12 mouse cellular contexts compared by ENCODE assay signal in the genomic region with DNA sequence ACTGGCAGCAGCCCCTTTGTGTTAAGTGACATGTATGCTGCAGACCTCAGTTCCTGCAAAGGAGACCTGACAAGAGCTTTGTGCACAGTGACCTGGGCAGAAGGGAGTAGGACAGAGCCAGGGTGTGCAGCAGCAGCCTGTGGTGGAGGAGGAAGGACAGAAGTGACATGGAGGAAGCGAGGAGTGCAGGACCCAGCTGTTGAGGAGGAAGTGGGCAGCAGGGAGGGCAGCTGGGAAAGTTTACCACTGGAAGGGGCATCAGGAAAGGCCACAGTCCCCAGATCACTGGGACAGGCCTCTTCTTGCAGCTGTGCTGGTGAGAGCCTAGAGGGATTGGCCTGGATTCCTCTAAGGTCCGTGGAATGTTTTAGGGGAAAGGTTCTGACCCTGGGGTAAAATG. TPM values are rescaled to one million over a fixed set of nuclear protein-coding genes. Genes with fewer than 3 reads are reported as not detected.
DNase-seq lines count a peak whose midpoint lies in the region; ATAC-seq and TF ChIP-seq lines count a peak whose summit lies in the region.
"Had no signal": no experiment of that assay in that cellular context is flagged by ENCODE, and none has a peak within 500 bp of the region (broad histone marks: within the 10 kb centered on the region; RNA-seq: fewer than 3 reads in every experiment).

No protein-coding gene starts in this region.

- peak overlapping the region; percentile 70 for H3K4me2 ChIP-seq in intestine, postnatal 0 days (replicated peaks; ENCODE audit: low read depth)
- peak overlapping the region; percentile 70 for H3K4me2 ChIP-seq in stomach, embryonic 14.5 days (replicated peaks; ENCODE audit: low read depth, low read length)

- ATAC-seq in megakaryocyte, adult 5-6 weeks (ENCODE audit: poor library complexity, severe bottlenecking): no peak
- ATAC-seq in intestine, postnatal 0 days: no peak
- no peak for ATAC-seq in stomach, embryonic 14.5 days (ENCODE audit: insufficient number of reproducible peaks, insufficient read depth, low FRiP score, low read depth)
- ATAC-seq in erythroid progenitor cell, adult 5-6 weeks (replicated peaks; ENCODE audit: low FRiP score, poor library complexity, severe bottlenecking): no peak

- no peak overlapping the region for H3K4me3 ChIP-seq in heart, embryonic 10.5 days
- peak overlapping the region; percentile 86 for H3K4me3 ChIP-seq in megakaryocyte, embryonic 14.5 days (replicated peaks)
- H3K4me3 ChIP-seq in intestine, postnatal 0 days (ENCODE audit: low read depth, low read length): no peak overlapping the region
- no peak overlapping the region for H3K4me3 ChIP-seq in stomach, embryonic 14.5 days (ENCODE audit: low read depth, low read length)
- H3K4me3 ChIP-seq: erythroblast, embryonic 14.5 days had no signal

- 63% methylated on average over 2 of the region's 2 CpGs for WGBS in heart, embryonic 10.5 days
- 60% methylated on average over 2 of the region's 2 CpGs for WGBS in intestine, postnatal 0 days
- 51% methylated on average over 2 of the region's 2 CpGs for WGBS in stomach, embryonic 14.5 days

- no peaks in the 10 kb centered on the region for H3K36me3 ChIP-seq in heart, embryonic 10.5 days
- H3K36me3 ChIP-seq in megakaryocyte, embryonic 14.5 days (replicated peaks; ENCODE audit: low read length): peaks cover 98% of the 10 kb centered on the region
- 0 out of 2 replicates have a peak, but pooled peaks cover 5% of the 10 kb centered on the region for H3K36me3 ChIP-seq in intestine, postnatal 0 days (ENCODE audit: control insufficient read depth, insufficient read depth)
- no peaks in the 10 kb centered on the region for H3K36me3 ChIP-seq in stomach, embryonic 14.5 days (ENCODE audit: control insufficient read depth, insufficient read depth, low read length)

- H3K9ac ChIP-seq in intestine, postnatal 0 days (ENCODE audit: low read depth, low read length): no peak overlapping the region
- 0 out of 2 replicates have a peak overlapping the region, but pooled peaks have one; percentile 2 for H3K9ac ChIP-seq in stomach, embryonic 14.5 days (replicated peaks; ENCODE audit: low read depth, low read length)

- DNase-seq in heart, embryonic 10.5 days (ENCODE audit: low spot score): no peak
- no peak for DNase-seq in heart, postnatal 4 days
- no peak for DNase-seq in thymus, postnatal 0 days (ENCODE audit: low spot score)
- DNase-seq: cerebellum, adult 11-12 months had no signal

- no peaks in the 10 kb centered on the region for H3K9me3 ChIP-seq in heart, embryonic 10.5 days
- no peaks in the 10 kb centered on the region for H3K9me3 ChIP-seq in megakaryocyte, embryonic 14.5 days
- no peaks in the 10 kb centered on the region for H3K9me3 ChIP-seq in intestine, postnatal 0 days (ENCODE audit: control insufficient read depth)
- H3K9me3 ChIP-seq in stomach, embryonic 14.5 days (ENCODE audit: control insufficient read depth, low read depth, low read length): no peaks in the 10 kb centered on the region

- H3K4me1 ChIP-seq in heart, embryonic 10.5 days: peaks cover 56% of the 10 kb centered on the region
- peaks cover 99% of the 10 kb centered on the region for H3K4me1 ChIP-seq in megakaryocyte, embryonic 14.5 days
- no peaks in the 10 kb centered on the region; the same call in 1 of the 2 replicates for H3K4me1 ChIP-seq in intestine, postnatal 0 days (replicated peaks; ENCODE audit: control insufficient read depth, insufficient read depth, low read length)
- peaks cover 34% of the 10 kb centered on the region for H3K4me1 ChIP-seq in stomach, embryonic 14.5 days (ENCODE audit: control insufficient read depth, insufficient read depth, low read length)

- peak overlapping the region; percentile 84 for H3K27ac ChIP-seq in heart, embryonic 10.5 days
- peak overlapping the region; percentile 35; the same call in 1 of the 2 replicates for H3K27ac ChIP-seq in intestine, postnatal 0 days (ENCODE audit: low read depth, low read length)
- H3K27ac ChIP-seq in stomach, embryonic 14.5 days (ENCODE audit: low read length): peak overlapping the region; percentile 93; the same call in 1 of the 2 replicates

- H3K27me3 ChIP-seq in heart, embryonic 10.5 days (ENCODE audit: insufficient read depth, poor library complexity, severe bottlenecking): no peaks in the 10 kb centered on the region
- H3K27me3 ChIP-seq in megakaryocyte, embryonic 14.5 days (replicated peaks): no peaks in the 10 kb centered on the region
- H3K27me3 ChIP-seq in intestine, postnatal 0 days (replicated peaks; ENCODE audit: control insufficient read depth, insufficient read depth, low read length): no peaks in the 10 kb centered on the region
- no peaks in the 10 kb centered on the region for H3K27me3 ChIP-seq in stomach, embryonic 14.5 days (ENCODE audit: control insufficient read depth, insufficient read depth, low read length)

- no peak for TF ChIP-seq CTCF in intestine, postnatal 0 days (IDR thresholded peaks at IDR 0.05; ENCODE audit: low read depth)

RNA-seq across cellular contexts. Expression of a gene that starts 31.0 kb away (rescaled TPM):
- 3.3 TPM in 1 of 2 replicates, not detected in the other for polyA plus RNA-seq in heart, embryonic 10.5 days (2016; fragmentation: Nextera tagmentation; extraction: Ambion mirVana)
- total RNA-seq in heart, postnatal 4 days (2021): 1 to 10 TPM in 1 of 2 experiments, not detected in 1; 7.4 TPM
- polyA plus RNA-seq in megakaryocyte, embryonic 14.5 days (2012; ENCODE audit: insufficient read depth, low replicate concordance): 1.4 TPM in 1 of 2 replicates, not detected in the other
- 10.2 TPM in 1 of 2 replicates, not detected in the other for total RNA-seq in megakaryocyte, adult 5-6 weeks (2015)
- total RNA-seq in megakaryocyte, adult 5-6 weeks (2017): 35.6 TPM in 1 of 2 replicates, not detected in the other
- polyA plus RNA-seq in intestine, postnatal 0 days (2015; fragmentation: Nextera tagmentation; extraction: Ambion mirVana): not detected in 2 replicates
- 0.31 and 8.0 TPM in 2 replicates for polyA plus RNA-seq in stomach, embryonic 14.5 days (2014; fragmentation: Nextera tagmentation; extraction: Ambion mirVana)
- total RNA-seq in erythroid progenitor cell, adult 5-6 weeks (2015; ENCODE audit: low replicate concordance): not detected in 2 replicates
- 4.2 TPM in 1 of 2 replicates, not detected in the other for total RNA-seq in erythroid progenitor cell, adult 5-6 weeks (2017; ENCODE audit: low replicate concordance)
- 1.1 TPM in 1 of 2 replicates, not detected in the other for polyA plus RNA-seq in thymus, postnatal 0 days (2015; fragmentation: Nextera tagmentation; extraction: Ambion mirVana)
- polyA plus RNA-seq: erythroblast, embryonic 14.5 days; hindbrain, embryonic 11.5 days; thymus, adult 2 months had no signal

RNA-seq across cellular contexts. Expression of a gene that starts 31.9 kb away (rescaled TPM):
- 15.9 and 24.6 TPM in 2 replicates for polyA plus RNA-seq in heart, embryonic 10.5 days (2016; fragmentation: Nextera tagmentation; extraction: Ambion mirVana)
- 10 to 100 TPM; 44.5 to 44.8 TPM for total RNA-seq in heart, postnatal 4 days (2021)
- 143 and 148 TPM in 2 replicates for polyA plus RNA-seq in megakaryocyte, embryonic 14.5 days (2012; ENCODE audit: insufficient read depth, low replicate concordance)
- 141 and 152 TPM in 2 replicates for total RNA-seq in megakaryocyte, adult 5-6 weeks (2015)
- 211 and 245 TPM in 2 replicates for total RNA-seq in megakaryocyte, adult 5-6 weeks (2017)
- polyA plus RNA-seq in intestine, postnatal 0 days (2015; fragmentation: Nextera tagmentation; extraction: Ambion mirVana): 31.2 and 35.3 TPM in 2 replicates
- 119 and 131 TPM in 2 replicates for polyA plus RNA-seq in stomach, embryonic 14.5 days (2014; fragmentation: Nextera tagmentation; extraction: Ambion mirVana)
- 15.1 and 20.1 TPM in 2 replicates for total RNA-seq in erythroid progenitor cell, adult 5-6 weeks (2015; ENCODE audit: low replicate concordance)
- 10.6 and 12.7 TPM in 2 replicates for total RNA-seq in erythroid progenitor cell, adult 5-6 weeks (2017; ENCODE audit: low replicate concordance)
- 31.1 and 34.4 TPM in 2 replicates for polyA plus RNA-seq in thymus, postnatal 0 days (2015; fragmentation: Nextera tagmentation; extraction: Ambion mirVana)

RNA-seq across cellular contexts. Expression of a gene that starts 41.8 kb away (rescaled TPM):
- polyA plus RNA-seq in heart, embryonic 10.5 days (2016; fragmentation: Nextera tagmentation; extraction: Ambion mirVana): 1.6 and 12.0 TPM in 2 replicates
- total RNA-seq in heart, postnatal 4 days (2021): 10 to 100 TPM; 42.4 to 42.8 TPM
- polyA plus RNA-seq in megakaryocyte, embryonic 14.5 days (2012; ENCODE audit: insufficient read depth, low replicate concordance): 0.54 and 0.63 TPM in 2 replicates
- total RNA-seq in megakaryocyte, adult 5-6 weeks (2015): 35.4 and 37.5 TPM in 2 replicates
- total RNA-seq in megakaryocyte, adult 5-6 weeks (2017): 25.7 and 65.8 TPM in 2 replicates
- polyA plus RNA-seq in intestine, postnatal 0 days (2015; fragmentation: Nextera tagmentation; extraction: Ambion mirVana): 11.1 and 11.2 TPM in 2 replicates
- 8.9 and 20.7 TPM in 2 replicates for polyA plus RNA-seq in stomach, embryonic 14.5 days (2014; fragmentation: Nextera tagmentation; extraction: Ambion mirVana)
- 15.9 and 17.2 TPM in 2 replicates for total RNA-seq in erythroid progenitor cell, adult 5-6 weeks (2015; ENCODE audit: low replicate concordance)
- total RNA-seq in erythroid progenitor cell, adult 5-6 weeks (2017; ENCODE audit: low replicate concordance): 1.7 and 11.8 TPM in 2 replicates
- 5.7 and 7.9 TPM in 2 replicates for polyA plus RNA-seq in thymus, postnatal 0 days (2015; fragmentation: Nextera tagmentation; extraction: Ambion mirVana)

Comparison
In these comparisons a context has a peak if more than half of its experiments do, and no peak if none do; other contexts are left out.
1. H3K27ac ChIP-seq: peak in every context shown above with its lines; median percentile 93 in stomach, embryonic 14.5 days; 84 in heart, embryonic 10.5 days; 35 in intestine, postnatal 0 days.